Mouse (Mus musculus): ENCODE results near the gene Fzd5.

GRCm38 (mm10) chr1:64716589-64717304, 20.8 kb downstream of the Fzd5 start:
- TF ChIP-seq CTCF (IDR thresholded peaks at IDR 0.05; ENCODE audit: borderline replicate concordance, insufficient read depth, low read length) (no peak), POLR2A (IDR thresholded peaks at IDR 0.05; ENCODE audit: low read depth, low read length) (no peak)
